Mouse (Mus musculus): ENCODE data around the gene Rab19.

DNA sequence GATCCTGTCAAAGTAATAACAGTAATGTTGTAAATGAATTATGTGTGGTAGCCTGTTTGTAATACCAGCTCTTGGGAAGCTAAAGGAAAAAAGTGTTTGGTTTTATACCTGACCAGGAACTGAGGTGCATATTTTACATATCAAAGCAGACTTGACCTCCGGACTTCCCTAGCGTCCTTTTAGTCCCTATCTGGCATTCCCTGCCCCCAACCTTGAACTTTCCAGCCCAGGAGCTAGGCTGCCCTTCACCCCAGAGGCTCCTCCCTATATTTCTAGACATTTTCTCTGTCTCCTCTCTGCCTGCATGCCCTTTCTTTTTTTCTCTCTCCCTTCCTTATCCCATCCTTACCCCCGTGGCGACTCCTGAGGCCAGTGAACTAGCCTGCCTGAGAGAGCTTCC is 39.9 kb downstream of the Rab19 start:
- TF ChIP-seq CTCF (IDR thresholded peaks at IDR 0.05; ENCODE audit: low read depth), result no peak
- TF ChIP-seq EP300 (optimal IDR thresholded peaks at IDR 0.05), result no peak

Measured in stomach, postnatal 0 days (tissue).